In genomic region chr2:37649590-37649989, GRCm38 (mm10) we compare ENCODE assay signal across 27 mouse cellular contexts.
"Had no signal": no experiment of that assay in that cellular context is flagged by ENCODE, and none has a peak within 500 bp of the region (broad histone marks: within the 10 kb centered on the region; RNA-seq: fewer than 3 reads in every experiment).

No protein-coding gene starts in this region.

- H3K36me3 ChIP-seq: embryonic facial prominence, embryonic 12.5 days; embryonic facial prominence, embryonic 13.5 days; forebrain, embryonic 12.5 days; forebrain, embryonic 15.5 days had no signal

- DNase-seq: cerebellum, adult 2 months; cerebellum, adult 8-10 months; cerebellum, adult 9-10 months; cerebellum, adult 9-11 months; cerebellum, postnatal 10 days; cerebellum, postnatal 14 days; cerebellum, postnatal 25 days; cerebellum, postnatal 36 days; embryo, embryonic 11 days; forebrain, postnatal 0 days; gastrocnemius, adult 2 months; gastrocnemius, postnatal 10 days; gastrocnemius, postnatal 14 days; gastrocnemius, postnatal 25 days; gastrocnemius, postnatal 36 days; heart, adult 18-20 months had no signal

- H3K4me1 ChIP-seq: embryonic facial prominence, embryonic 10.5 days; embryonic facial prominence, embryonic 12.5 days; embryonic facial prominence, embryonic 13.5 days; embryonic facial prominence, embryonic 15.5 days; forebrain, embryonic 10.5 days; forebrain, embryonic 12.5 days; forebrain, embryonic 13.5 days; forebrain, embryonic 15.5 days had no signal

- H3K9me3 ChIP-seq: embryonic facial prominence, embryonic 10.5 days; embryonic facial prominence, embryonic 12.5 days; embryonic facial prominence, embryonic 13.5 days; embryonic facial prominence, embryonic 15.5 days; forebrain, embryonic 10.5 days; forebrain, embryonic 12.5 days; forebrain, embryonic 13.5 days; forebrain, embryonic 15.5 days had no signal

- H3K27ac ChIP-seq: embryonic facial prominence, embryonic 10.5 days; embryonic facial prominence, embryonic 12.5 days; embryonic facial prominence, embryonic 13.5 days; embryonic facial prominence, embryonic 15.5 days; forebrain, embryonic 10.5 days; forebrain, embryonic 12.5 days; forebrain, embryonic 13.5 days; forebrain, embryonic 15.5 days; gastrocnemius, adult 2 months had no signal

- H3K4me3 ChIP-seq: embryonic facial prominence, embryonic 10.5 days; embryonic facial prominence, embryonic 12.5 days; embryonic facial prominence, embryonic 13.5 days; embryonic facial prominence, embryonic 15.5 days; erythroblast, embryonic 14.5 days; forebrain, embryonic 10.5 days; forebrain, embryonic 12.5 days; forebrain, embryonic 13.5 days; forebrain, embryonic 15.5 days; gastrocnemius, adult 2 months had no signal

- H3K4me2 ChIP-seq: embryonic facial prominence, embryonic 12.5 days; embryonic facial prominence, embryonic 13.5 days; embryonic facial prominence, embryonic 15.5 days; forebrain, embryonic 12.5 days; forebrain, embryonic 13.5 days; forebrain, embryonic 15.5 days had no signal

- H3K27me3 ChIP-seq: embryonic facial prominence, embryonic 12.5 days; embryonic facial prominence, embryonic 13.5 days; embryonic facial prominence, embryonic 15.5 days; forebrain, embryonic 12.5 days; forebrain, embryonic 13.5 days; forebrain, embryonic 15.5 days had no signal

- H3K9ac ChIP-seq: embryonic facial prominence, embryonic 12.5 days; embryonic facial prominence, embryonic 13.5 days; embryonic facial prominence, embryonic 15.5 days; forebrain, embryonic 12.5 days; forebrain, embryonic 13.5 days; forebrain, embryonic 15.5 days; forebrain, postnatal 0 days had no signal

- ATAC-seq: forebrain, embryonic 13.5 days; forebrain, embryonic 14.5 days; forebrain, embryonic 15.5 days; forebrain, embryonic 16.5 days; forebrain, postnatal 0 days had no signal
